Mouse (Mus musculus): ENCODE data around the gene Acat3.
"Not testable (repeated sequence)": the region's sequence is repeated elsewhere in the genome, so short reads cannot be mapped to it uniquely, and the experiment has no call there.

Acat3 gene

GRCm38 (mm10) chr17:12916588-12917380, 23.6 kb downstream of the Acat3 start:
- DNase-seq: peak in 1 of 2 experiments; percentile 60

GRCm38 (mm10) chr17:12915881-12916583, 24.4 kb downstream of the Acat3 start, which contains the start of gene Mrpl18:
Mrpl18 (minus strand) TSS chr17:12916345.
- peak; percentile 98 to 99 for DNase-seq

GRCm38 (mm10) chr17:12915488-12915880, 24.9 kb downstream of the Acat3 start, which contains the start of gene Tcp1:
Tcp1 (plus strand) TSS chr17:12915701.
- DNase-seq: peak in 1 of 2 experiments; percentile 47

- no peak for DNase-seq
These were observed 30.0 kb downstream of the Acat3 start for GRCm38 (mm10) chr17:12910391-12910790.

- no peak for DNase-seq
These were observed 30.8 kb downstream of the Acat3 start, which contains the start of gene Pnldc1 for GRCm38 (mm10) chr17:12909361-12910280. Pnldc1 (minus strand) TSS chr17:12910230.

- no peak for DNase-seq
These were observed 34.0 kb downstream of the Acat3 start for GRCm38 (mm10) chr17:12906436-12906835.

- no peak for DNase-seq
These were observed 34.6 kb downstream of the Acat3 start for GRCm38 (mm10) chr17:12905810-12906209.

- DNase-seq: no peak
These were observed 36.1 kb downstream of the Acat3 start for GRCm38 (mm10) chr17:12904349-12904748.

GRCm38 (mm10) chr17:12903372-12904333, 36.7 kb downstream of the Acat3 start:
- DNase-seq: no peak

GRCm38 (mm10) chr17:12902291-12902690, 38.1 kb downstream of the Acat3 start:
- DNase-seq: no peak

GRCm38 (mm10) chr17:12898607-12899006, 41.8 kb downstream of the Acat3 start:
- DNase-seq: not testable (repeated sequence)

GRCm38 (mm10) chr17:12897674-12898073, 42.7 kb downstream of the Acat3 start:
- no peak for DNase-seq

- DNase-seq: no peak
These were observed 48.4 kb downstream of the Acat3 start for GRCm38 (mm10) chr17:12892033-12892432.

- peak; percentile 36 to 58 for DNase-seq
These were observed 49.3 kb downstream of the Acat3 start for GRCm38 (mm10) chr17:12891054-12891453.

GRCm38 (mm10) chr17:12887021-12887775, 53.2 kb downstream of the Acat3 start:
- no peak for DNase-seq

- DNase-seq: no peak
These were observed 53.8 kb downstream of the Acat3 start for GRCm38 (mm10) chr17:12886620-12887019.

- DNase-seq: no peak
These were observed 59.2 kb downstream of the Acat3 start for GRCm38 (mm10) chr17:12881216-12881615.

GRCm38 (mm10) chr17:12880178-12880577, 60.2 kb downstream of the Acat3 start:
- peak; percentile 82 to 88 for DNase-seq

- DNase-seq: no peak
These were observed 64.7 kb downstream of the Acat3 start, which contains the start of gene Mrgprh for GRCm38 (mm10) chr17:12875734-12876133. Mrgprh (plus strand) TSS chr17:12876034.

Data from cerebellum, postnatal 25 days (tissue).